Mouse (Mus musculus) bone marrow macrophage, adult 2 months (primary cell): ENCODE data around the gene Tacc2.
"Not testable (repeated sequence)": the region's sequence is repeated elsewhere in the genome, so short reads cannot be mapped to it uniquely, and the experiment has no call there.

Source experiments
- CTCF ChIP-seq: IDR thresholded peaks from 2 replicates; pipeline ENCODE4 v1.5.1; 2012; ENCODE audit warnings: low read depth, mild to moderate bottlenecking, low read length, moderate library complexity
- POLR2A ChIP-seq: IDR thresholded peaks from 2 replicates; pipeline ENCODE4 v1.6.1; 2012; ENCODE audit warnings: mild to moderate bottlenecking, low read depth, low read length, borderline replicate concordance

- TF ChIP-seq CTCF, POLR2A: not testable (repeated sequence)
Measured at GRCm38 (mm10) chr7:130668013-130668412, 90.8 kb downstream of the Tacc2 start.
